Mouse (Mus musculus): Measurements from ENCODE around the gene Col6a4. TPM values are rescaled to one million over a fixed set of nuclear protein-coding genes. Genes with fewer than 3 reads are reported as not detected.

Gene Col6a4
- polyA plus RNA-seq, 1 experiment from 2014 or later, result 0.10 TPM

DNA sequence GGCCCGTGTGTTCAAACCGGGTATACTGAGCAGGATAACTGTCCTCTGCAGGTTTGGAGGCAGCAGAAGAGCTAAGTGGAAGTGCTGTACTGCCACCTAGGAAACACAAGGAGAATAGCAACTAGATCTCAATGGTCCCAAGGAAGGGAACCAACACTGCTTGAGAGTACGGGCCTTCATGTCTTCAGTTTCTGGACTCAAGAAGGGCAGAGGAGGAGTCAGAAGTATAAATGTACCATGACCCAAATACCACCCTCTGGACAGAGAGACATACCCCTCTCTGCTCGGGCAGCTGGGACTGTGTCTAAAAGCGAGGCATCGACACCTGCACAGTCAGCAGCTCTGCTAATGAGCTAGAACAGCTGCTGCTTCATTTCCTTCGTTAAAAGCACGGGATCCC, 108.5 kb downstream of the Col6a4 start:
- Histone ChIP-seq H3K4me1 (replicated peaks) (no peaks in the 10 kb centered on the region), H3K4me2 (no peak overlapping the region), H3K27me3 (0 out of 2 replicates have a peak, but pooled peaks cover 6% of the 10 kb centered on the region), H3K9ac (no peak overlapping the region), H3K27ac (no peak overlapping the region), H3K36me3 (no peaks in the 10 kb centered on the region), H3K9me3 (replicated peaks) (no peaks in the 10 kb centered on the region), H3K4me3 (no peak overlapping the region)
- 63% methylated on average over 8 of the region's 8 CpGs for WGBS
- no peak for ATAC-seq (replicated peaks; ENCODE audit: insufficient number of reproducible peaks, insufficient read depth, low FRiP score, low read depth)

DNA sequence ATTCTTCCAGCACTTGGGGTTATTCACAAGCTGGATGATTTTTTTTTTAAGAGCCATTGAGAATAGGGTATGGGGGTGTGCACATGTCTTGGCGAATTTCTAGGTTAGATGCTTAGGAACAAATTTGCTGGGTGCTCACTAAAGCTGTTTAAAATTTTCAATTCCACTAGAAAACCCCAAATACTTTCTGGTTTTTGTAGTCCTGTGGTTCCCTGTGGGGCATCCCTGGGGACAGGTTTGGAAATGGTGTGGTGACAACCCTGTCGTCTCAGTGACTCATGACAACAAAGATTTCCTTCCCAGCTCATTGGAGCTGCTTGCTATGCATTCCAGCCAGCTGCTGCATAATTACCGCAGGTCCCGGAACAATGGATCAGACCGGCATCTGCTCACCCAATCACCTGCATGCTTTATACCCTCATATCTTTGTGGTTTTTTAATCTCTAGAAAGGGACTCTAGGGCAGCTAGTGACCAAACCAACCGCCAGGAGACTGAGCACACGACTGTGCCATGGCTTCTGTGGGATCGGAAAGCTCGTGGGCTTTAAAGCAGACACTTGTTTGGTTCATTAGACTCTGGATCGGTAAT, 111.6 kb downstream of the Col6a4 start:
- no peak overlapping the region for H3K27ac ChIP-seq
- 42% methylated on average over 10 of the region's 10 CpGs for WGBS
- H3K4me3 ChIP-seq, result no peak overlapping the region
- no peaks in the 10 kb centered on the region for H3K36me3 ChIP-seq
- H3K9me3 ChIP-seq (replicated peaks), result no peaks in the 10 kb centered on the region
- 0 out of 2 replicates have a peak, but pooled peaks cover 10% of the 10 kb centered on the region for H3K27me3 ChIP-seq
- no peak overlapping the region for H3K9ac ChIP-seq
- no peak for ATAC-seq (replicated peaks; ENCODE audit: insufficient number of reproducible peaks, insufficient read depth, low FRiP score, low read depth)
- H3K4me2 ChIP-seq, result no peak overlapping the region
- no peaks in the 10 kb centered on the region for H3K4me1 ChIP-seq (replicated peaks)

GRCm38 (mm10) chr9:105978479-105978878, 118.1 kb downstream of the Col6a4 start:
- 82% methylated on average over 8 of the region's 8 CpGs for WGBS
- H3K27me3 ChIP-seq, result peaks cover 20% of the 10 kb centered on the region; the same call in 1 of the 2 replicates
- H3K4me1 ChIP-seq (replicated peaks), result no peaks in the 10 kb centered on the region
- H3K27ac ChIP-seq, result no peak overlapping the region
- H3K4me2 ChIP-seq, result no peak overlapping the region
- H3K36me3 ChIP-seq, result no peaks in the 10 kb centered on the region
- H3K4me3 ChIP-seq, result no peak overlapping the region
- no peak for ATAC-seq (replicated peaks; ENCODE audit: insufficient number of reproducible peaks, insufficient read depth, low FRiP score, low read depth)
- H3K9ac ChIP-seq, result no peak overlapping the region
- no peaks in the 10 kb centered on the region for H3K9me3 ChIP-seq (replicated peaks)

DNA sequence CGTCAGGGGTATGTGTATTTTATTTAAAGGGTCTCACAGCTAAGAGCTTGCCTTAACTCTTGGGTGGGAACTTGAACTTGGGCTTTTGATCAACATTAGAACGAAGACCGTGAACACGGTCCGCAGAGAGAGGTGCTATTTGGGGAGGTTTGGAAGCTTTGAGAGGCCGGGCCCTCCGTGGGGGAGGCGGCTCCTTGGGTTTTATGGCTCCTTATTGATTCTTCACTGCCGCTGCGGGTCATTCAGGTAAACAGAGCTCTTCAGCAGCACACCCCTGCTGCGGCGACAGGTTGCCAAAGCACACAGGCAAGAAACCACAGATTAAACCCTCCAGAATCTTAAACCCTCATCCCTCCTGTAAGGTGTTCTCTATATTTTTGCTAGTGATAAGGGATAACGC, 119.7 kb downstream of the Col6a4 start:
- Histone ChIP-seq H3K4me2 (no peak overlapping the region), H3K27ac (no peak overlapping the region), H3K4me1 (replicated peaks) (no peaks in the 10 kb centered on the region), H3K9ac (no peak overlapping the region), H3K36me3 (no peaks in the 10 kb centered on the region), H3K27me3 (peaks cover 20% of the 10 kb centered on the region; the same call in 1 of the 2 replicates), H3K9me3 (replicated peaks) (no peaks in the 10 kb centered on the region), H3K4me3 (no peak overlapping the region)
- WGBS, result 23% methylated on average over 13 of the region's 13 CpGs
- no peak for ATAC-seq (replicated peaks; ENCODE audit: insufficient number of reproducible peaks, insufficient read depth, low FRiP score, low read depth)

GRCm38 (mm10) chr9:105976314-105976713, 120.3 kb downstream of the Col6a4 start:
- no peaks in the 10 kb centered on the region for H3K9me3 ChIP-seq (replicated peaks)
- H3K9ac ChIP-seq, result no peak overlapping the region
- ATAC-seq (replicated peaks; ENCODE audit: insufficient number of reproducible peaks, insufficient read depth, low FRiP score, low read depth), result no peak
- no peaks in the 10 kb centered on the region for H3K36me3 ChIP-seq
- no peak overlapping the region for H3K4me2 ChIP-seq
- peaks cover 17% of the 10 kb centered on the region; the same call in 1 of the 2 replicates for H3K27me3 ChIP-seq
- no peak overlapping the region for H3K27ac ChIP-seq
- WGBS, result 52% methylated on average over 6 of the region's 6 CpGs
- H3K4me1 ChIP-seq (replicated peaks), result no peaks in the 10 kb centered on the region
- H3K4me3 ChIP-seq, result no peak overlapping the region

DNA sequence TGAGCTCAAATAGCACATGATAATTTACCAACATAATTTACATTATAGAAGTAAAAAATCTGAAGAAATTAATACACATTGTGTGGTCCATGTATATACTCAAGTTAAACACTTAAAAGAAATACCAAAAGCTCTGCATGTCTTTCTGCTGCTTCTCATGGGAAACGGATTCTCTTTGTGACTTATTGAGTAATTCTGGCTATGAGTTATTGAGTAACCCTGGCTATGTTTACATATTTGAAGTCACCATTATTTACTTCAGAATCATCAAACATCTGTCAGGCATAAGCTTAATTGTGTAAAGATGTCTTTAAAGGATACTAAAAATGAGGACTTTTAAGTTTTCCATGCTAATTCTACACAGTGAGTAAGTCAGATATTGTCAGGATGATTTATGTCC, 122.8 kb downstream of the Col6a4 start:
- Histone ChIP-seq H3K4me3 (no peak overlapping the region), H3K4me1 (replicated peaks) (no peaks in the 10 kb centered on the region), H3K9me3 (replicated peaks) (no peaks in the 10 kb centered on the region), H3K27ac (no peak overlapping the region), H3K27me3 (peaks cover 16% of the 10 kb centered on the region; the same call in 1 of the 2 replicates), H3K9ac (no peak overlapping the region), H3K4me2 (no peak overlapping the region), H3K36me3 (no peaks in the 10 kb centered on the region)
- no peak for ATAC-seq (replicated peaks; ENCODE audit: insufficient number of reproducible peaks, insufficient read depth, low FRiP score, low read depth)
- 79% methylated on average over 1 of the region's 1 CpGs for WGBS

- Histone ChIP-seq H3K9ac (no peak overlapping the region), H3K36me3 (no peaks in the 10 kb centered on the region), H3K27me3 (peaks cover 13% of the 10 kb centered on the region; the same call in 1 of the 2 replicates), H3K4me3 (no peak overlapping the region), H3K4me1 (replicated peaks) (no peaks in the 10 kb centered on the region), H3K4me2 (no peak overlapping the region), H3K27ac (no peak overlapping the region), H3K9me3 (replicated peaks) (no peaks in the 10 kb centered on the region)
- ATAC-seq (replicated peaks; ENCODE audit: insufficient number of reproducible peaks, insufficient read depth, low FRiP score, low read depth), result no peak
- WGBS, result 82% methylated on average over 3 of the region's 3 CpGs
Measured at GRCm38 (mm10) chr9:105972031-105972430, 124.6 kb downstream of the Col6a4 start.

- Histone ChIP-seq H3K9me3 (replicated peaks) (no peaks in the 10 kb centered on the region), H3K4me2 (no peak overlapping the region), H3K9ac (no peak overlapping the region), H3K27ac (no peak overlapping the region), H3K27me3 (peaks cover 6% of the 10 kb centered on the region; the same call in 1 of the 2 replicates), H3K4me3 (no peak overlapping the region), H3K4me1 (replicated peaks) (no peaks in the 10 kb centered on the region), H3K36me3 (no peaks in the 10 kb centered on the region)
- ATAC-seq (replicated peaks; ENCODE audit: insufficient number of reproducible peaks, insufficient read depth, low FRiP score, low read depth), result no peak
- 90% methylated on average over 14 of the region's 14 CpGs for WGBS
Measured at GRCm38 (mm10) chr9:105971351-105971894, 125.2 kb downstream of the Col6a4 start.

GRCm38 (mm10) chr9:105970901-105971300, 125.7 kb downstream of the Col6a4 start:
- no peaks in the 10 kb centered on the region for H3K4me1 ChIP-seq (replicated peaks)
- H3K27ac ChIP-seq, result no peak overlapping the region
- H3K9ac ChIP-seq, result no peak overlapping the region
- H3K4me3 ChIP-seq, result no peak overlapping the region
- H3K9me3 ChIP-seq (replicated peaks), result no peaks in the 10 kb centered on the region
- H3K36me3 ChIP-seq, result no peaks in the 10 kb centered on the region
- peaks cover 3% of the 10 kb centered on the region; the same call in 1 of the 2 replicates for H3K27me3 ChIP-seq
- no peak overlapping the region for H3K4me2 ChIP-seq
- 61% methylated on average over 5 of the region's 5 CpGs for WGBS
- ATAC-seq (replicated peaks; ENCODE audit: insufficient number of reproducible peaks, insufficient read depth, low FRiP score, low read depth), result no peak

DNA sequence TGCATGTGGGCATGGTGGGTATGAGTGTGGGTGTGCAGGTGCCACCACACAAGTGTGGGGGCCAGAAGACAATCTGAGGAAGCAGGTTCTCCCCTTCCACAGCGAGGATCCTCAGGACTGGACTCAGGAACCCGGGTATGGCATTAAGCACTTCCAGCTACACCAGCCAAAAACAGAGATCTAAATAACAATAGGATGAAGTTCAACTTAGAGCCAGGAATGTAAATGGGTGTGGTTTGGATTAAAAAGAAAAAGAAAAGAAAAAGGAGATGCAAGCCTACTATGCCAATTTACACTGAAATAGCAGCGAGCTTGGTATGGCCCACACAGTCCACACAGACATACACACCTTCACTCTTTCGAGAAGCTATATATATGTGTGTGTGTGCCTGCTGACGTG, 128.6 kb downstream of the Col6a4 start:
- H3K27ac ChIP-seq, result no peak overlapping the region
- H3K27me3 ChIP-seq, result no peaks in the 10 kb centered on the region
- WGBS, result 76% methylated on average over 5 of the region's 5 CpGs
- no peak overlapping the region for H3K4me2 ChIP-seq
- no peak overlapping the region for H3K4me3 ChIP-seq
- no peaks in the 10 kb centered on the region for H3K9me3 ChIP-seq (replicated peaks)
- H3K9ac ChIP-seq, result no peak overlapping the region
- ATAC-seq (replicated peaks; ENCODE audit: insufficient number of reproducible peaks, insufficient read depth, low FRiP score, low read depth), result no peak
- no peaks in the 10 kb centered on the region for H3K4me1 ChIP-seq (replicated peaks)
- H3K36me3 ChIP-seq, result no peaks in the 10 kb centered on the region

DNA sequence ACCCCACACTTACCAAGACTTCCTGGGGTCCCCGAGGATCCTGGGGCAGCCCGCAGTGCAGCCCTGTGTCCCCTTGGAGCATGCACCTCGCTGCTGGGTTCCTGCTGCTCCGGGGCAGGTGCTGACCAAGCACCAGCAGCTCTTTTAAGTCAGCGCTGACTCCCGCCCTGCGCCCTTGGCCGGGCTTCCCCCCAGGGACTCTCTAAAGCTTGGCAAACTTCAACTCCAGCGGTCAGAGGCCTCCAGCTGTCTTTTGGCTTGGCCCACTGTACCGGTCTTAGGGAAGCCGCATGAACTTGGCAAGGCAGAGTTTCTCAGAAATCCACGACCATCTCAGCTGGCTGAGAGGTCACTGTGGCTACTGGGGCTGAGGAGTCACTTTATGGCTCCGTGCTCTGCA, 136.1 kb downstream of the Col6a4 start, which contains the start of gene Col6a5:
TSS of gene Col6a5 (minus strand) at position 111 of the 400 bp plus-strand sequence.
- Histone ChIP-seq H3K36me3 (no peaks in the 10 kb centered on the region), H3K27me3 (peaks cover 12% of the 10 kb centered on the region; the same call in 1 of the 2 replicates), H3K4me1 (replicated peaks) (peaks cover 9% of the 10 kb centered on the region), H3K9me3 (replicated peaks) (no peaks in the 10 kb centered on the region), H3K9ac (no peak within 1 kb of the TSS), H3K27ac (no peak within 1 kb of the TSS), H3K4me3 (no peak within 1 kb of the TSS), H3K4me2 (no peak within 1 kb of the TSS)
- 14% methylated on average over 13 of the region's 13 CpGs for WGBS
- ATAC-seq (replicated peaks; ENCODE audit: insufficient number of reproducible peaks, insufficient read depth, low FRiP score, low read depth), result no peak

DNA sequence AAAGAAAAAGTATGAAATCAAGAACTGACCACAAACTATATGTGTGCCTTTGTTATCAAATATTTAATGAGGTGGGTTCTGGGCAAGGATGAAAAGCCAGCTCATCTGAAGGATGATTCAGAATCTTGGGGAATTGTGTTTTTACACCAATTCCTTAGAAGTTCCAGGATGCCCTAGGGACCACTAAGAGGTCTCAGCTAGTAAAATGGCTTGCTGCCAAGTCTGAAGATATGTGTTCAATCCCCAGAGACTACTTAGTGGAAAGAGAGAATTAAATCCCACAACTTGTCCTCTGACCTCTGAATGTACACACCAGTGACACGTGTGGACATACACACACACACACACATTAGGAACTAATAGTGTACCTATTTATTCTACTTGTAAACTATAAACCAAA, 137.5 kb downstream of the Col6a4 start:
- no peak overlapping the region for H3K27ac ChIP-seq
- H3K4me2 ChIP-seq, result no peak overlapping the region
- H3K27me3 ChIP-seq, result peaks cover 12% of the 10 kb centered on the region; the same call in 1 of the 2 replicates
- 49% methylated on average over 1 of the region's 1 CpGs for WGBS
- no peak overlapping the region for H3K9ac ChIP-seq
- no peaks in the 10 kb centered on the region for H3K9me3 ChIP-seq (replicated peaks)
- H3K4me3 ChIP-seq, result no peak overlapping the region
- no peaks in the 10 kb centered on the region for H3K36me3 ChIP-seq
- ATAC-seq (replicated peaks; ENCODE audit: insufficient number of reproducible peaks, insufficient read depth, low FRiP score, low read depth), result no peak
- H3K4me1 ChIP-seq (replicated peaks), result peaks cover 9% of the 10 kb centered on the region

Data from heart, embryonic 15.5 days (tissue).